Mouse (Mus musculus): ENCODE measurements around the gene Gpd1l. TPM values are rescaled to one million over a fixed set of nuclear protein-coding genes. Genes with fewer than 3 reads are reported as not detected.
A peak's percentile ranks its signal among the peaks of the same experiment; 100 is the strongest.

Gpd1l gene
- total RNA-seq, 2 experiments from 2014 or later, result 38.0 to 38.9 TPM

DNA sequence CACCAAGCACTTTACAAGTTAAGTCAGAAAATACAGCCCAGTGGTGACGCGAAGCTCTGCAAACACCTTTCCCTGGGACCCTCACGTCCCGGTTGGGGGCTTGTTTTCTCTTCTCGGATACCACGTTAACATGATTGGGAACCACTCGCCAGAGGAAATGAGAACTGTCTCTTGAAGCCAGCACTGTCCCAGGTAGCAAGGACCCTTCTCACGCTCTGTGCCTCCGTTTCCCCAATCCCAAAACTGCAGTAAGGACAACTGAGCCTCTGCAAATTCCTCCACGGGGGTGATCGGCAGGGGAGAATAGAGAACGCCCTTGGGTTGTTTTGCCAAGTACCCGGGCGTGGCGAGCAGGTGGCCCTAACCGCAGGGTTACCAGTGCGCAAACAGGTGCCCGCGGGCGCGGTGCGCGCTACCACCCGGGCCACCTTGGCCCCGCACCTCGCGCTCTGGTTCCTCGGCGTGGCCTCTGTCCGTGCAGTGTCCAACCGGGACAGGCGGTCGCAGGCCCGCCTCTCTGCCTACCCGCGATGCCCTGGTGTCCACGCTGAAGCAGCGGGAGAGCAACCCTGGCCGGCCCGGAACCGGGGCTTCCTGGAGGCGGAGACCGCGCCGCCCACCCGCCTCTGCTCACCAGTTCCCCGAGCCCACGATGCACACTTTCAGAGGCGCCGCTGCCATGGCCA lies 607 bp downstream of the Gpd1l start:
- no peak for DNase-seq
- intact Hi-C loops (cut with DNase I), result no loop called here

DNA sequence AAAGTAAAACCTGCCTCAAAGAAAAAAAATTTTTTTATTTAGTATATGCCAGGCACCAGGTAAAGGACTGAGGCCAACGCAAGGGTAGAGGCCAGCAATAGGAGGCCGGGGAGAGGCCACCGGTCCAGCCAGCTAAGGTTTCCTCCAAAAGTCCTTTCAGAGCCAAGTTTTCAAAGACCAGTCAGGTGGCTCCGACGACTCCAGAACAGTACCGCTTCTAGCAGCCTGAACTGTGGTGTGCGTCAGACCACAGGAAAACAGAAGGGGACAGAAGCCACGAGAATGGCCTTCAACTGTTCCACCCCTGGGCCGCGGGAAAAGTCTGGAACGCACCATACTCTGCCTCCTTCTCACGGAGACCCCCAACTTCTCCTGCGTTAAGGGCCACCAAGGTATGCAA lies 1.2 kb downstream of the Gpd1l start:
- peak in 1 of 2 experiments; percentile 15 for DNase-seq
- intact Hi-C loops (cut with DNase I), result no loop called here

DNA sequence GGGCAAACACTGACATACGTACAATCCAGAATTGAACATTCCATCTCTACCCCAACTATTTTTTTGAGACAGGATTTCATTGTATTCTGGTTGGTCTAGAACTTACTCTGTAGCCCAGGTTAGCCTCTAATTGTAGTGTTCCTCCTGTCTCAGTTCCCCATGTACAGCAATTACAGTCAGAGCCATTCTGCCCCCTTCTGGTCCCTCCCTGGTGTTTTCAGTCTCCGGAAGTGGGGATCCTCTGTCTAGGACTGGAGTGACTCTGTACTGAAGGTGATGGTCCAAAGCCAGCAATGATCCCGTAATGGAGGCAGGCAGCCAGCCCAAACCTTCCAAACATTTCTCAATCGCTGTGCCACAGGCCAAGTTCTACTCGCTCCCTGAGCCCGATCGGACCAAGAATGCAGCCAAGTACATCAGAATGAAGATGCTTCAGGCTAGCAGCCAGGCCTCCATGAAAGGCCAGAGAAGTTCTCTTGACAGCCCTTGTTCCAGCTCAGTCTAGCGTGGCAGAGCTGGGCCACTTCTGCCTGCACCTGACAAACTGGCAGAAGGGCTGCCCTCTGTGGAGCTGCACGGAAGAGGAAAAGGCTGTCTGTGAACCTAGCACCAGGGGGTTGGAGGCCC lies 3.2 kb downstream of the Gpd1l start:
- peak; percentile 82 for DNase-seq
- intact Hi-C loops (cut with DNase I), result no loop called here

DNA sequence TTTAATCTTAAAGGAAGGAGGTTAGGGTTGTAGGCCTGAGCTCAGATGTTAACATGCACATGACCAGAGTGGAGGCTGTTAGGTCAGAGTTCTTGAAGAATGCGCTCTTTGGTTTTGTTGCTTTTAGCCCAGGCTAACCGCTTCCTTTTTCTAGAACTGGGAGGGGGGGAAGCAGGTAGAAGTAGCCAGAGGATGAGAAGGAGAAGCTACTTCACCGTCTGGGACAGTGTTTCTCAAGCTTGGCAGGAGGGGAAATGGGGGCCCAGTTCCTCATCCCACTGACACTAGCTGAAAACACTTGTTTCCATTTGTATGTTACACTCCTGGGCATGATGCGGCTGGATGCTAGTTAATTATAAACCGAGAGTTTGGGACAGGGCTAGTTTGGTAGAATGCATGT lies 8.2 kb downstream of the Gpd1l start:
- DNase-seq, result no peak
- intact Hi-C loops (cut with DNase I), result no loop called here

DNA sequence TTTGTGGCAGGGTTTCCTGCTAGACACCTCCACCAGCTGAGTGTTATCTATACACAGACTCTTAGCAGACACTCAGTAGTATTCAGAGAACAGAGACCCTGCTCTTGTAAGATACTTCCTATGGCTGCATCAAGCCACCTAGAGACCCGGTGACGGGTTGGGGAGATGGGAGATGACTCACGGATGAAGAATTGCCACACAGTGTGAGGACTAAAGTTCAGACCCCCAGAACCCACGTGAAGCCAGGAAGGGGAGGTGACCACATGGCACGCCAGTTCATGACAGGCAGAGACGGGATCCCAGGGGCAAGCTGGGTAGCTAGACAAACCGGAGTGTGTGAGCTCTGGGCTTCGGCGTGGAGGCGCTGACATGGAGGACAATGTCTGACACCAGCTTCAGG lies 8.7 kb downstream of the Gpd1l start:
- intact Hi-C loops (cut with DNase I), result no loop called here

DNA sequence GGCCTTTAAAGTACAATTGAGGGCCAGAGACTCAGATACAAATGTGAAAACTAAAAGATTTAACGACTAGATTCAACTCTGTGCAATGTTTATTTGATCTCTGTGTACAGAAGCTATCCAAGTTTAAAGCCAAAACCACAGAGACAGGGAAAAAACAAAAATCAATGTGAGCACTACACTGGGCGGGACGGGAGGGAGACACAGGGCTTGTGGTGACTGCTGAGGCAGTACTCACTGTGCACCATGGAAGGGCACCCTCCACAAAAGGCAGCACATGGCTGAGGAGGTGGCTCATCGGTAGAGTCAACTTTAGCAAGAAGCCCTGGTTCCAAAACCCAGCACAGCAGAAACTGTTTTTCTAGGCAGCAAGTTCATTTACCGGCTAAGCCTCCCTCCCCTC lies 9.3 kb downstream of the Gpd1l start:
- intact Hi-C loops (cut with DNase I), result no loop called here
- no peak for DNase-seq

More for the DNA sequence above, 8.7 kb downstream of the Gpd1l start:
- no peak for DNase-seq

DNA sequence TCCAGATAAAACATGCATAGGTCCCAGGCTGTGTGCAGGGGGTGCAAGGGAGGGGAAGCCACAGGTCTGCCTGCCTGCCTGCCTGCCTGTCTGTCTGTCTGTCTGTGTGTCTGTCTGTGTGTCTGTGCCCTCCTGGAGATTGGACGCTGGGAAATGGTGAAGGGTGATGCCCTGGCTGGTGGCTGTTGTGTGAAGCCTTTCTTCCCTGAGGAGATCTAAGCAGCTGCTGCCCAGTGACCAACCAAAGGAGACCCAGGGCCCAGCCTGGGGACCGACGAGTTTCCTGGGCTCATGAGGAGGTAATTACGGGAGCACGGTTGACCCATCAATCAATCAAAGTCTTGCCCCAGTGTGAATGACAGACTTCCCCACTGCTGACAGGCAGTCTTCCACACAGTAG lies 11.6 kb downstream of the Gpd1l start:
- no peak for DNase-seq
- intact Hi-C loops (cut with DNase I), result no loop called here

DNA sequence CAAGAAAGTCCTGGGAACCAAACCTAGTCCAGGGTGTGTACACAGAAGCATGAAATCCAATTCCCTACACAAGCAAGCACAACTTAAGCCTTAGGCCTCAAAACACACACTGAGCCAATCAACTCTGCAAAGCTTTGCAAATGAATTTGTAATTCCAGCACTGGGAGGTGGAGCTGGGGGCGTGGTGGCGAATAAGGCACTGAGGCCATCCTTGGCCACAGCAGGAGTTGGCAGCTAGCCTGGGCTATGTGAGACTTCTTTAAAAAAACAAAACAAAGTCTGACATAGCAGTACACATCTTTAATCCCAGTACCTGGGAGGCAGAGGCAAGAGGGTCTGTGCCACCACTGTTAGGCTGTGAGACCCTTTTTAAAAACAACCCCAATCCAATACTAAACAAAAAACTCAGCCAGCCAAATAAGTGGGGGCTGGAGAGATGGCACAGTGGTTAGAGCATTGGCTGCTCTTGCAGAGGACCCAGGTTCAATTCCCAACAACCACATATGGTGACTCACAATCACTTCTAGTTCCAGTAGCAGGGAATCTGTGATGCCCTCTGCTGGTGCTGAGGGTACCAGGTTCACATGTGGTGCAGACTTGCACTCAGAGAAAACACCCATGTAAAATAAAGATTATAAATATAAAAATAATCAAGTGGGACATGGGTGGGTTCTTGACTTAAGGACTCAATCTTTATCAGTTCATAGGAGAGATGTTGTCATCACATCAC lies 12.3 kb downstream of the Gpd1l start:
- intact Hi-C loops (cut with DNase I), result no loop called here
- DNase-seq, result peak; percentile 23 to 30

DNA sequence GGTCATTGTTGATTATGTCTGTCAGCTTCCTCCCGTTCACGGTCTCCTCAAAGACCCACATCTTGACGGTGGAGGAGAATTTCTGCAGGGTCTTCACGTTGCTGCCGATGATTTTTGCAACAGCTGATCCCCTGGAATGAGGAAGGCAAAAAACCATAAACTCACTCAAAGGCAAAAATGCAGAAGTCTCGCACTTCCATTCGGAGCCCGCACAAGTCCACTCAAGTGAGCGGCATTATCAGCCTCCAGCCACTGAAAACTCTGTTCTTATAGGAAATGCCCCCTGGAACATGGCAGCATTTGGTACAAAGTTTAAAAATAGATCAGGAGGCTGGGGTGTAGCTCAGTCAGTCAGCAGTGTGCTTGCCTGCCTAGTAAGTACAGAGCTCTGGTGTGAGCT lies 13.2 kb downstream of the Gpd1l start:
- DNase-seq, result no peak

DNA sequence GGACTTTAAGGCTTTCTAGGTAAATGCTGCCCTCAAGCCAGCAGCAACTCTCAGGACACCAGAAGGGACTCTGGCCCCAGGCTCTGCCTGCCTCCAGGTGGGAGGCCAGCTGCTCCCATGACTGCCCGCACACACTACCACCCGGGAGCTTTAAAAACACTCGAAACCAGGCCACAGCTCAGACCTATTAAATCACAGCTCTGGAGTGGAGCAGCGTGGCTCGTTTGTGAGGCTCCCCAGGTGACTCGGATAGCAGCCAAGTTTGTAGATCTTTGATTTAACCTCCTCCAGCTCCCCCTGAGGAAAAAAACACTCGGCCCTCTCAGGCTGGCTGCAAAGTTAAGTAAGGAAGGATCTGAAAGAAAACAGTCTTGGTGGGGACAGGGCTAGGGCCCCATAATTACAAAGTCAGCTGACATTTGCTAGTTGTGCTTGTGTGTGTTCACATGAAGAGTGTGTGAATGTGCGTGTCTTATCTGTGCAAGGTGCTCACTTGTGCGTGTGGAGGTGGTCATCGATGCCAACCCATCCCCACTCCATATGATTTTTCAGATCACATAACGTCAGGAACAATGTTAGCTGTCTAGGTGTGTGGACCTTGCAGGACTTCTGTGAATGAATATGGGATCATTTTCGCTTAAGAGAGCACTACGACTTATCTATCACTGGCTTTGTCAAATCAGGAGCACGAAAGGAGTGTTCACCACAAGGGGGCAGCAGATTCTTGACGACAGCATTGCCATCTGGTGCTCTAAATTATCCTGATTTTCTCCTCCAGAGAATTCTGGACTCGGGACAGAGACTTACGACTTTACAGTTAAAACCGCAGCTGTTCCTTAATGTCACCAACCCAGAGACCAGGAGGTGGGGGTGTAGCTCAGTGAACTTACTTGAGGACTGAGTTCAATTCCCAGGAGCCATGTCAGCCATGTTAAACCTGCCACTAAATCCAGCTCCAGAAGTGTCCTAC lies 20.8 kb downstream of the Gpd1l start:
- peak; percentile 82 to 90 for DNase-seq
- intact Hi-C loops (cut with DNase I), result loop anchor here (1.0 kb wide), 1 partner anchor 44 kb away; no protein-coding TSS in a partner anchor

More for the DNA sequence above, 13.2 kb downstream of the Gpd1l start:
- intact Hi-C loops (cut with DNase I), result no loop called here

DNA sequence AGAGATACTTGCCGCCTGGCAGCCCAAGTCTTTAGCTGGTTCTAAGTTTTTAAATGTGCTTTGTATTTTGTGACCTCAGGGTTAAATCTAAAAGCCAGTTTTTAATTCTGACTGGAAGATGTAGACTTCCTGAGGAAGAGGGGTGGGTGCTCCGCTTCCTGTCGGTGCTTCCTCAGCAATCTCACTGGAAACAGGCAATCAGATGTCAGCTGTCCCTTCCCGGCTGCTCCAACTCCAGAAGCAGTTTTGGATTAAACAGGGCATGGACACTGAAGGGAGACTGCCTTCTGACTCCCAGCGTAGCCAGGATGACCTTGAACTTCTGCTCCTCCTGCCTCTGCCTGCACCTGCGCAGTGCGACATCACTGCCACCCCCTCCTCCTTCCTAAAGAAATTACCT lies 26.3 kb downstream of the Gpd1l start:
- intact Hi-C loops (cut with DNase I), result no loop called here
- DNase-seq, result no peak

DNA sequence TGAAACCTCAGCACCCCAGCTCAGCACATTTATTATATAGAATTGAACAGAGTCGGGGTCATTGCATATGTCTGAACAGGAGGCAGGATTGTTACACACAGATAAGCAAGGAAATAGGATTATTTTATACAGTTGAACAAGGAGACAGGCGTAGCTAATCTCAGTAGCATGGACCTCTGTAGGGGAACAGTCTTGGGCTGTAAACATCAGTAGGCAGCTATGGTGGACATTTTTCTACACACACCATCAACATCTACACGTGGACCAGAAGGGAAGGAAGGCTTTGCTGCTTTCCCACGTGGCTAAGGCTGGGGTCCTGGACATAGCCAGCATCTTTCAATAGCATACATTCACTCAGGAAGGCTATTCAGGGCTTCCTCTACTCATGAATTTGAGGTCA lies 37.9 kb downstream of the Gpd1l start:
- intact Hi-C loops (cut with DNase I), result no loop called here

DNA sequence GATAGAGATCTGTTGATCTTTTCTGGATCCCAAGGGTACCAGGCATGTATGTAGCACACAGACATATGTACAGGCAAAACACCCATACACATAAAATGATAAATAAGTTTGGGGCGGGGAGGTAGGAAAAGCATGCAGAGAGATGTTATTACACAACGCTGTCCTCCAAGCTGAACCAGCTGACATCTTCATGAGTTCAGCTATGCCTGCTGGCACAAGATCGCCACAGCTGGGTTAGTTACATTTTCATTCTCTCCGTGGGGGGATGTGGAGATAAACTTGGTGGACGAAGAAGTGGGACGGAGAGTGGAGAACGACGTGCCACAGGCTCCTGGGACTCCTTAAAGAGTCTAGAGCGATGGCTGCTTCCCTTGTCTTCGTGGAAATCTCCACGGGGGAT lies 40.8 kb downstream of the Gpd1l start:
- intact Hi-C loops (cut with DNase I), result no loop called here
- DNase-seq, result no peak

More for the DNA sequence above, 37.9 kb downstream of the Gpd1l start:
- no peak for DNase-seq

DNA sequence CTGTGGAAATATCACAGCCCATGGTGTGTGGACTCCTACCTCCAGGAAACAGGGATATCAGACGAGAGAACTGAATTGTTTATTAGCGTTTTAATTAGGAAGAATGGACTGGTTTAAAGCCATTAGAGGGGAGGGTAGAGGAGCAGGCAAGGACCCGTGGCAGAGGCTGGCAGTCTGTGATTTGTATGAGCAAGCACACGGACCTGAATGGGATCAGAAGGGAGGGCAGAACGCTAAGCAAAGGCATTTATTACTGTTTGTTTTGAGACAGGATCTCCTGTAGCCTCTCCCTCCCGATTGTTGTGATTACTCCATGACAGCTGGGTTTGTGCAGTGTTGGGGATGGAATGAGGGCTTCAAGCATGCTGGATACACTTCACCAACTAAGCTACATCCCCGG lies 43.4 kb downstream of the Gpd1l start:
- no peak for DNase-seq
- intact Hi-C loops (cut with DNase I), result no loop called here

DNA sequence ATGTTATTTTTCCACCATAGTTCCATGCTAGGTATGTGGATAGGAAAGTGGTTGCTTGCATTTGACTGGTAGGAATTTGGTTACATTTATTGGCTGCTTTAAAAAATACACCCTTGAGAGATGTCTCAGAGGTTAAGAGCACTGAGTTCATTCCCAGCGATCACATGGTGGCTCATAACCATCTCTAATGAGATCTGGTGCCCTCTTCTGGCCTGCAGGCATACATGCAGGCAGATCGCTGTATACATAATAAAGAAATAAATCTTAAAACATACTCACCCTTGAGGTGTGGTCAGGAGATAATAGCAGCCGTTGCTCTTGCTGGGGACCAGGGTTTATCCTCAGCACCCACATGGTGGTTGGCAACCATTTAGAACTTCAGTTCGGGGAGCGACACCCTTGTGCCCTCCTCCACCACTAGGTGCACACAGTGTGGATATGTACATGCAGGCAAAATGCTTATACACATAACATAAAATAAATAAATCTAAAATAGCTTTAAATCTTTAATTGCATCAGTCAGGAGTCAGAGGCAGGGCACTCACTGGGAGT lies 44.9 kb downstream of the Gpd1l start:
- intact Hi-C loops (cut with DNase I), result loop anchor here (5.0 kb wide), 1 partner anchor 137 kb away; no protein-coding TSS in a partner anchor
- no peak for DNase-seq

DNA sequence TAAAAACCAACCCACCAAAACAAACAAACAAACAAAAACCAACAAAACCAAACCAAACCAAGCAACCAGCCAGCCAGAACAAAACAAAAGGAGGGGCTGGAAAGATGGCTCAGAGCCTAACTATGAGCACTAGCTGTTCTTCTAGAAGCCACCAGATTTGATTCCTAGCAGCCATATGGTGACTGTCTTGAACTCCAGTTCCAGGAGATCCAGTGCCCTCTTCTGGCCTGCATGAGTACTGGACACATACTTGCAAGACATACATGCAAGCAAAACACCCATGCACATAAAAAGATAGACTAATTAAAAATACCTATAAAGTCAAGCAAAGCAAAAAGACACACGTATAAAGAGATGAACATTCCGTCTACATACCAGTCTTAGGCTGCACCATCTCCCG lies 46.1 kb downstream of the Gpd1l start:
- intact Hi-C loops (cut with DNase I), result loop anchor here (2.0 to 5.0 kb wide), 2 partner anchors 89 to 135 kb away; no protein-coding TSS in a partner anchor
- DNase-seq, result peak in 1 of 2 experiments; percentile 32

DNA sequence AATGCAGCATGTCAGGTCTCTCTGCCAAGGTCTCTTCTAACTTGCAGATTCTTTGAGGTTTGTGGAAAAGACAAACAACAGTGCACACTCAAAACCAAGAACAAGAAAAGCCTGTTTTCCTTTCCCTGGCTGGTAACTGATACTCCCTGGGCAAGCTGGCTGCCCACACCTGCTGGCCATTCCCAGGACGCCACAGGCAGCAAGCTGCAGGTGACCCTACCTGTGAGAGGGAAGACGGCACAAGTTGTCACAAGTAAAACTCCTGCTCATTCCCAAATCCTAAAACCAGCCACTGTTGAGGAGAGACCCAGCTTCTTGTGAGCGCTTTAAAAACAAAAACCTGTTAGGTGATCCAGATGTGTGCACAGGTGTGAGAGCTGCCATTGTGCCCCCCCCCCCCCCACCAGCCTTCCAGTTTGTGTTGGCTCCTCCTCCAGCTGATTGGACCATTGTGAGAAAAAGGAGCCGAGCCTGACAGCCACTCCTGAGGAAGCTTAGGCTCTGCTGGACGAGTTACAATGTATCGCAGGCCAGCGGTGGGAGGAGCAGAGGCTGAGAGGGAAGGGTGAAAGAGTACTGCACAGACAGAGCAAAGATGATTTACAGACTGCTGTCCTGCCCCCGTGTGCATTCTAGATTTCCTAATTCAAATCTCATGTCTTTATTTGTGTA lies 47.7 kb downstream of the Gpd1l start:
- no peak for DNase-seq
- intact Hi-C loops (cut with DNase I), result loop anchor here (2.0 to 5.0 kb wide), 2 partner anchors 87 to 134 kb away; no protein-coding TSS in a partner anchor

DNA sequence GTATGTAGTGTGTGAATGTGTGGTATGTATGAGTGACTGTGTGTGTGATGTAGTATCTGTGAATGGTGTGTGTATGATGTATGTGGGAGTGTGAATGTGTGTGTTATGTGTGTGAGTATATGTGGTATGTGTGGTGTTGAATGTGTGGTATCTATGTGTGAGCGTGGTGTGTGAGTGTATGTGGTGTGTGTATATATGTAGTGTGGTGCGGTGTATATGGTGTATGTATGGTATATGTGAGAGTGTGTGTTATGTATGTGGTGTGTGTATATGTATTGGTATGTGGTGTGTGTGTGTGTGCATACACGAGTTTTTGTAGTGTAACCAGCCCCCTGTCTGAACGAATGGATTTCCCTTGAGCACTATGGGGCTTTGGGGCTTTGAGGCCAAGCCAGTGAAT lies 48.2 kb downstream of the Gpd1l start:
- intact Hi-C loops (cut with DNase I), result loop anchor here (5.0 kb wide), 1 partner anchor 133 kb away; no protein-coding TSS in a partner anchor
- DNase-seq, result no peak

DNA sequence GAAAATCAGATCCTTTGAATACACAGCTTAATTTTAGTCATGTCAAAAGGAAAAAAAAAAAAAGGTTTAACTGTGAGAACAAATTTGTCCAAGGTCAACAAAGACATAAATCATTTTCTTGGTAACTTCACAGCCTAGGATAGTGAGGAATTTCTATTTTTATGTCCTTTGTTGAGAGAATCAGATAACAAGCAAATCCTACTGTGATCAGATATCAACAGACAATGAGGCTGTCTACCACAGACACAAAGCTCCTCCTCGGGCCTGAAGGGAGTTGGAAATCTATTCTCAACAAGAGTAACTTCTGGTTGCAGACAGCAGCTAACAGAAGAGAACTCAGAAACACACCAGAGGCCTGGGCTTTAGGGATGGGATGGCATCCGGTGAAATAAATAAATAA lies 51.8 kb downstream of the Gpd1l start:
- intact Hi-C loops (cut with DNase I), result no loop called here
- no peak for DNase-seq

Data from heart, postnatal 14 days (tissue).